Comparison of ENCODE assay signal across 7 mouse cellular contexts in the genomic region with DNA sequence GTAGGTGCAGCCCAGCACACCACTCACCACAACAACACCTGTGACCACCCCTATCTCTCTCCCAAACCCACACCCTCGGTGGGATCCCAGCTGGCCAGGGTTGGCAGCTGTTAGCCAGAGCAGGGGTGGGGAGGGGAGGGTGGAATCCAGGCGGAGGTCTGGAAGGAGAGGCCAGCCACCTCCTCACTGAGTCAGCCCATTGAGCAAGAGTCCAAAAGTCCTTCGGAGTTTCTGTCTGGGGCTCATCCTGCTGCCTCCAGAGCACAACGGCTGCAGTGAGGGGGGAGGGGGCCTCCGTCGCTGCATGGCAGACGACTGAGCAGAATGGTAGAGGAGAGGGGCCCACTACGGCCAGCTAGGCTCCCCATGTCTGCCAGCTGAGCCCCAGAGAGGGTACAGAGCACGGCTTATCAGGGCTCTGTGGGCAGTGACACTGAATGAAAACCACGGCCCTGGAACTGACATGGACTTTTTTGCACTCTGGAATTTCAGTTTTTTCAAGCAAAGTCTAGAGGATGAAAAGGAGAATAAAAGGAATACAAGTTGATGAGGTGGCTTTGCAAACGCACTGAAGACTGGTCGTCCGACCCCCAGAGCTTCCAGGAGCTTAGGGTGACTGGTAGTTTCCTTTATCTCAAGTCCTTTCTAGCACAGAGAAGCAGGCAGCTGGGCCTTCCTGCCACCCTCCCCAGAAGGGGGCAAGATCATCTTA. TPM values are rescaled to one million over a fixed set of nuclear protein-coding genes. Genes with fewer than 3 reads are reported as not detected.
DNase-seq lines count a peak whose midpoint lies in the region; ATAC-seq and TF ChIP-seq lines count a peak whose summit lies in the region.

No protein-coding gene starts in this region.

- no peak overlapping the region for H3K9ac ChIP-seq in hindbrain, embryonic 16.5 days (ENCODE audit: low read depth, low read length)
- H3K9ac ChIP-seq in liver, embryonic 11.5 days (ENCODE audit: low read depth, low read length): 0 out of 2 replicates have a peak overlapping the region, but pooled peaks have one; percentile 34
- H3K9ac ChIP-seq in stomach, embryonic 14.5 days (replicated peaks; ENCODE audit: low read depth, low read length): no peak overlapping the region

- 0 out of 2 replicates have a peak overlapping the region, but pooled peaks have one; percentile 18 for H3K4me2 ChIP-seq in hindbrain, embryonic 16.5 days (ENCODE audit: low read length)
- H3K4me2 ChIP-seq in liver, embryonic 11.5 days: peak overlapping the region; percentile 51
- H3K4me2 ChIP-seq in stomach, embryonic 14.5 days (replicated peaks; ENCODE audit: low read depth, low read length): peak overlapping the region; percentile 56

- H3K27me3 ChIP-seq in C2C12 (ENCODE audit: control insufficient read depth, insufficient read depth, insufficient read length): no peaks in the 10 kb centered on the region
- H3K27me3 ChIP-seq in hindbrain, embryonic 16.5 days (replicated peaks; ENCODE audit: control insufficient read depth, insufficient read depth, low read length): no peaks in the 10 kb centered on the region
- peaks cover 24% of the 10 kb centered on the region for H3K27me3 ChIP-seq in liver, embryonic 11.5 days (replicated peaks; ENCODE audit: control insufficient read depth, insufficient read depth, low read length)
- H3K27me3 ChIP-seq in stomach, embryonic 14.5 days (ENCODE audit: control insufficient read depth, insufficient read depth, low read length): no peaks in the 10 kb centered on the region

- H3ac ChIP-seq in C2C12 (ENCODE audit: control insufficient read depth, insufficient read length, low read depth): peak overlapping the region; percentile 16

- DNase-seq in adrenal gland, adult 2 months: peak; percentile 84
- peak; percentile 40 for DNase-seq in liver, embryonic 11.5 days (ENCODE audit: low spot score)
- DNase-seq in cerebellum, adult 11 months: no peak
- no peak for DNase-seq in gastrocnemius, adult 8-10 months (ENCODE audit: low spot score in 2 of 2)

- no peaks in the 10 kb centered on the region for H3K9me3 ChIP-seq in hindbrain, embryonic 16.5 days (ENCODE audit: control insufficient read depth, low read length)
- no peaks in the 10 kb centered on the region for H3K9me3 ChIP-seq in liver, embryonic 11.5 days (ENCODE audit: control insufficient read depth, low read length)
- no peaks in the 10 kb centered on the region for H3K9me3 ChIP-seq in stomach, embryonic 14.5 days (ENCODE audit: control insufficient read depth, low read depth, low read length)

- 9% methylated on average over 13 of the region's 13 CpGs for WGBS in hindbrain, embryonic 16.5 days
- WGBS in liver, embryonic 11.5 days: 15% methylated on average over 12 of the region's 13 CpGs
- WGBS in stomach, embryonic 14.5 days: 14% methylated on average over 13 of the region's 13 CpGs

- no peak overlapping the region for H3K4me3 ChIP-seq in C2C12 (ENCODE audit: insufficient read depth, poor library complexity, severe bottlenecking)
- no peak overlapping the region for H3K4me3 ChIP-seq in hindbrain, embryonic 16.5 days (ENCODE audit: low read length)
- H3K4me3 ChIP-seq in liver, embryonic 11.5 days (ENCODE audit: low read depth, low read length): no peak overlapping the region
- H3K4me3 ChIP-seq in stomach, embryonic 14.5 days (ENCODE audit: low read depth, low read length): peak overlapping the region; percentile 61

- peaks cover 6% of the 10 kb centered on the region for H3K79me3 ChIP-seq in C2C12 (ENCODE audit: low read depth)

- 0 out of 2 replicates have a peak, but pooled peaks have one; percentile 16 for ATAC-seq in hindbrain, embryonic 16.5 days
- ATAC-seq in liver, embryonic 11.5 days (replicated peaks; ENCODE audit: low FRiP score): peak; percentile 50
- peak; percentile 15 for ATAC-seq in stomach, embryonic 14.5 days (ENCODE audit: insufficient number of reproducible peaks, insufficient read depth, low FRiP score, low read depth)

- H3K4me1 ChIP-seq in hindbrain, embryonic 16.5 days (ENCODE audit: control insufficient read depth, insufficient read depth, low read depth, low read length): peaks cover 32% of the 10 kb centered on the region
- H3K4me1 ChIP-seq in liver, embryonic 11.5 days (replicated peaks; ENCODE audit: control insufficient read depth, insufficient read depth, low read length): peaks cover 22% of the 10 kb centered on the region
- H3K4me1 ChIP-seq in stomach, embryonic 14.5 days (ENCODE audit: control insufficient read depth, insufficient read depth, low read length): peaks cover 46% of the 10 kb centered on the region

- TF ChIP-seq CTCF in C2C12 (IDR thresholded peaks at IDR 0.05; ENCODE audit: control insufficient read depth, insufficient read depth, insufficient read length): no peak

- no peak overlapping the region for H3K27ac ChIP-seq in hindbrain, embryonic 16.5 days (ENCODE audit: low read depth, low read length)
- H3K27ac ChIP-seq in liver, embryonic 11.5 days (ENCODE audit: low read depth, low read length): no peak overlapping the region
- H3K27ac ChIP-seq in stomach, embryonic 14.5 days (ENCODE audit: low read length): peak overlapping the region; percentile 77

- peaks cover 35% of the 10 kb centered on the region for H3K79me2 ChIP-seq in C2C12 (ENCODE audit: control insufficient read depth, insufficient read depth)

- H3K36me3 ChIP-seq in C2C12 (ENCODE audit: control insufficient read depth, insufficient read depth): peaks cover 12% of the 10 kb centered on the region
- H3K36me3 ChIP-seq in hindbrain, embryonic 16.5 days (ENCODE audit: control insufficient read depth, insufficient read depth, low read length): no peaks in the 10 kb centered on the region
- no peaks in the 10 kb centered on the region for H3K36me3 ChIP-seq in liver, embryonic 11.5 days (ENCODE audit: control insufficient read depth, insufficient read depth, low read length)
- H3K36me3 ChIP-seq in stomach, embryonic 14.5 days (ENCODE audit: control insufficient read depth, insufficient read depth, low read length): peaks cover 9% of the 10 kb centered on the region

TF ChIP-seq in C2C12, 6 proteins besides CTCF, POLR2A, EP300 and RAD21:
- TF ChIP-seq CEBPB (IDR thresholded peaks at IDR 0.05; ENCODE audit: low read depth): peak; percentile 90
- TF ChIP-seq MAX (IDR thresholded peaks at IDR 0.05): no peak
- TF ChIP-seq FOSL1 (IDR thresholded peaks at IDR 0.05; ENCODE audit: insufficient read depth, low read length, poor library complexity, severe bottlenecking): no peak
- no peak for TF ChIP-seq USF1 (IDR thresholded peaks at IDR 0.05; ENCODE audit: low read depth)
- peak; percentile 73 for TF ChIP-seq MYOD1 (IDR thresholded peaks at IDR 0.05; ENCODE audit: control insufficient read depth, insufficient read length, low read depth)
- TF ChIP-seq MYOG (IDR thresholded peaks at IDR 0.05; ENCODE audit: control insufficient read depth, extremely low read depth, insufficient read length): no peak

RNA-seq across cellular contexts. Expression of a gene that starts 5.6 kb away (rescaled TPM):
- 7.6 TPM for polyA plus RNA-seq in C2C12 (2012; fragmentation: generic; extraction: Trizol)
- total RNA-seq in adrenal gland, adult 2 months (2021): under 1 TPM in 1 of 2 experiments, not detected in 1; 0.24 TPM
- polyA plus RNA-seq in adrenal gland, adult 2 months (2012; rRNA removed): 0.19 and 0.33 TPM in 2 replicates
- 2.6 TPM in 2 replicates for polyA plus RNA-seq in hindbrain, embryonic 16.5 days (2015; fragmentation: Nextera tagmentation; extraction: Ambion mirVana)
- 3.1 and 3.2 TPM in 2 replicates for polyA plus RNA-seq in liver, embryonic 11.5 days (2014; fragmentation: Nextera tagmentation; extraction: Ambion mirVana)
- 38.7 and 40.3 TPM in 2 replicates for polyA plus RNA-seq in stomach, embryonic 14.5 days (2014; fragmentation: Nextera tagmentation; extraction: Ambion mirVana)
- not detected for total RNA-seq in gastrocnemius, adult 8-10 months (2022)

RNA-seq across cellular contexts. Expression of a gene that starts 15.9 kb away (rescaled TPM):
- not detected for polyA plus RNA-seq in C2C12 (2012; fragmentation: generic; extraction: Trizol)
- total RNA-seq in adrenal gland, adult 2 months (2021): not detected
- polyA plus RNA-seq in adrenal gland, adult 2 months (2012; rRNA removed): not detected in 2 replicates
- not detected in 2 replicates for polyA plus RNA-seq in hindbrain, embryonic 16.5 days (2015; fragmentation: Nextera tagmentation; extraction: Ambion mirVana)
- polyA plus RNA-seq in liver, embryonic 11.5 days (2014; fragmentation: Nextera tagmentation; extraction: Ambion mirVana): not detected in 2 replicates
- 1.5 and 2.7 TPM in 2 replicates for polyA plus RNA-seq in stomach, embryonic 14.5 days (2014; fragmentation: Nextera tagmentation; extraction: Ambion mirVana)
- not detected for total RNA-seq in gastrocnemius, adult 8-10 months (2022)

RNA-seq across cellular contexts. Expression of a gene that starts 32.2 kb away (rescaled TPM):
- not detected for polyA plus RNA-seq in C2C12 (2012; fragmentation: generic; extraction: Trizol)
- not detected for total RNA-seq in adrenal gland, adult 2 months (2021)
- 0.36 TPM in 1 of 2 replicates, not detected in the other for polyA plus RNA-seq in adrenal gland, adult 2 months (2012; rRNA removed)
- polyA plus RNA-seq in hindbrain, embryonic 16.5 days (2015; fragmentation: Nextera tagmentation; extraction: Ambion mirVana): 1.4 TPM in 2 replicates
- not detected in 2 replicates for polyA plus RNA-seq in liver, embryonic 11.5 days (2014; fragmentation: Nextera tagmentation; extraction: Ambion mirVana)
- polyA plus RNA-seq in stomach, embryonic 14.5 days (2014; fragmentation: Nextera tagmentation; extraction: Ambion mirVana): not detected in 2 replicates
- total RNA-seq in gastrocnemius, adult 8-10 months (2022): not detected

Comparison
In these comparisons a context has a peak if more than half of its experiments do, and no peak if none do; other contexts are left out.
1. DNase-seq: peak in adrenal gland, adult 2 months (single experiment) and liver, embryonic 11.5 days (single experiment); none in cerebellum, adult 11 months (single experiment) and gastrocnemius, adult 8-10 months (0 of 2).
2. Peak in every context shown above with its lines, with median percentiles within 50 percentile points of each other: ATAC-seq and H3K4me2 ChIP-seq.